Mouse (Mus musculus) hindbrain, postnatal 0 days (tissue): Measurements from ENCODE around the gene Vmn1r235. TPM values are rescaled to one million over a fixed set of nuclear protein-coding genes. Genes with fewer than 3 reads are reported as not detected.
A peak's percentile ranks its signal among the peaks of the same experiment; 100 is the strongest.
"Not testable (repeated sequence)": the region's sequence is repeated elsewhere in the genome, so short reads cannot be mapped to it uniquely, and the experiment has no call there.

ENCODE experiments used
- ATAC-seq: fragments of 200-750 bp; cut with Nextera tagmentation; 2 replicates; pipeline ENCODE4 v1.8.0; 2017; ENCODE audit warnings: mild to moderate bottlenecking, moderate TSS enrichment, moderate library complexity
- DNase-seq: peaks from one replicate; pipeline ENCODE4 v3.0.0-alpha.2; 2015; ENCODE audit warnings: low spot score
- H3K27ac ChIP-seq: fragments of 300-500 bp; sonication (generic); 2 replicates; pipeline ENCODE4 v1.5.1; 2014; ENCODE audit warnings: mild to moderate bottlenecking
- H3K27me3 ChIP-seq: fragments of 300-500 bp; sonication (generic); 2 replicates; pipeline ENCODE4 v1.6.1; 2014; ENCODE audit warnings: low read length, mixed read lengths; ENCODE audit not compliant: insufficient read depth
- H3K36me3 ChIP-seq: fragments of 300-500 bp; sonication (generic); 2 replicates; pipeline ENCODE4 v1.6.1; 2014; ENCODE audit warnings: low read length, mixed read lengths; ENCODE audit not compliant: insufficient read depth
- H3K4me1 ChIP-seq: fragments of 300-500 bp; sonication (generic); 2 replicates; pipeline ENCODE4 v1.6.1; 2014; ENCODE audit warnings: antibody characterized with exemption, low read length, mixed read lengths; ENCODE audit not compliant: insufficient read depth
- H3K4me2 ChIP-seq: fragments of 300-500 bp; sonication (generic); 2 replicates; pipeline ENCODE4 v1.6.1; 2014; ENCODE audit warnings: low read depth, mild to moderate bottlenecking, low read length, moderate library complexity, mixed read lengths
- H3K4me3 ChIP-seq: fragments of 300-500 bp; sonication (generic); 2 replicates; pipeline ENCODE4 v1.5.1; 2014; ENCODE audit warnings: low read length
- H3K9ac ChIP-seq: fragments of 300-500 bp; sonication (generic); replicated peaks from 2 replicates; pipeline ENCODE4 v1.6.1; 2014; ENCODE audit warnings: mild to moderate bottlenecking, low read length, moderate library complexity, mixed read lengths
- H3K9me3 ChIP-seq: fragments of 300-500 bp; sonication (generic); 2 replicates; pipeline ENCODE4 v1.6.1; 2016; ENCODE audit warnings: low read length, mixed read lengths
- CTCF ChIP-seq: IDR thresholded peaks from 2 replicates; pipeline ENCODE4 v1.5.1; 2016; ENCODE audit warnings: antibody characterized with exemption, control low read depth, low read depth
- WGBS: fragments of 180-500 bp; shearing (Covaris S2); extraction: QIAGEN DNeasy Blood & Tissue Kit; methylation state at CpG from one replicate; pipeline ENCODE4 v1.1.7; 2014; 5-methylcytosine and 5-hydroxymethylcytosine counted together
- polyA plus RNA-seq: library from polyadenylated mRNA; unstranded; fragments of >200 nt; fragmentation: Nextera tagmentation; extraction: Ambion mirVana; gene quantifications from 2 replicates; pipeline ENCODE4 v1.2.1, GENCODE M21; 2015
- total RNA-seq: library from RNA; depleted of rRNA; stranded (reverse); fragments of >200 nt; gene quantifications from 2 replicates; pipeline ENCODE4 v1.2.3, GENCODE M21; 2014; rRNA removed

Gene Vmn1r235
- total RNA-seq (not detected in 2 replicates), polyA plus RNA-seq (not detected in 2 replicates)

DNA sequence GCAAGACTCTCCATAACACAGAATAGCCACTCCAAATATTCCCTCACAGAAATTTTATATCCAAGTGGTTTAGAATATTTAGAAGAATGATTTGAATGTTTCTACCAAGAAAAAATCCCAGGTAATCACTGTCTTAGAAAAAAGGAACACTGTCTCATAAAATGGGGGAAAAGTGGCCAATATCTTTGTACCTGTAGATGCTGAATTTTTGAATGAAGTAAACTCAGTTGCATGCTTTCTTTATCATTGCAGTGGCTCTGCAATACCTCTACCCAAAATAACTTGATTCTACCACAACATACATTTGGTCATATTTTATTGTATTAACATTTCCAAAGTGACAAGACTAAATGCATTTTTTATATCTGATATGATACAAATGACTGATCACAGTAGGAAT is at the start of gene Vmn1r235:
Vmn1r235 (plus strand) TSS at position 301 of the 400 bp plus-strand sequence.
- H3K4me3 ChIP-seq: no peak within 1 kb of the TSS
- no peaks in the 10 kb centered on the region for H3K9me3 ChIP-seq
- H3K4me1 ChIP-seq: no peaks in the 10 kb centered on the region
- no peak within 1 kb of the TSS for H3K4me2 ChIP-seq
- ATAC-seq (no peak), DNase-seq (no peak)
- no peaks in the 10 kb centered on the region for H3K27me3 ChIP-seq
- no peak within 1 kb of the TSS for H3K9ac ChIP-seq
- H3K27ac ChIP-seq: no peak within 1 kb of the TSS
- no peaks in the 10 kb centered on the region for H3K36me3 ChIP-seq
- TF ChIP-seq CTCF: no peak

DNA sequence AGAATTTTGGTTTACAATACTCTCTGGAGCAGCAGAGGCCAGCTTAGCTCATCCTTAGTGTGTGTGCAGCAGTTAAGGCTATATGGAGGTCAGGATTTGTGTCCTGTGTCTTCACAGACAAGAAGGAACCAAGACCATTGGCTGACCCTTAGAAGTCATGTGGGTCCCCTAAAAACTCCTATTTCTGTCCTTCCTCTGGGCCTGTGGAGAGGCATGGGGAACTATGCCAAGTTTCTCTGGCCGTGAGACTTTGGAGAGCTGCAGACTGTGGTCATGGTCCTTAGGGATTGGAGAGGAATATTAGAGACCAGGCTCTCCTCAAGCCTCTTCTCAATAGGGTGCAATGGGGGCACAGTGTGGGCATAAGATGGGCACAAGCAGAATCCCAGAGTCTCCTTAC is 45.1 kb upstream of the Vmn1r235 start:
- not testable (repeated sequence) for H3K4me3 ChIP-seq, H3K9me3 ChIP-seq, H3K27me3 ChIP-seq, H3K4me2 ChIP-seq, H3K27ac ChIP-seq, H3K4me1 ChIP-seq, ATAC-seq, H3K36me3 ChIP-seq, H3K9ac ChIP-seq, DNase-seq
- 95% methylated on average over 1 of the region's 1 CpGs for WGBS

DNA sequence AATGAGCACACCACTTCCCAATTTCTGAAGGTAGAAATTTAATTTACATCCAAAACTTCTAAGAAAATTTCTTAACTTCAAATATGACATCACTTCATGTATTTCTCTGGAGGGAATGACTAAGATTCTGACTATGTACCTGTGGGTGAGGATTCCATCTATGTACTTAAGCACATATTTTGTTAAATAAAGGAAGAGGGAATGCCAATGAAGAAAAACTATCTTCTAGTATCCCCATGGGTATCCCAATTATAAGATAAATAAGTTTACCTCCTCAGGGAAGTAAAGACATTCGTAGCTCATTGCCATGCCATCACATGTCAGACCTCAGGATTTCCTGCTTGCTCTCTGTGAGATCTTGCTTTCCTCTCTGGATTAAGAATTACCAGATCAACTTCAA is 30.4 kb upstream of the Vmn1r235 start, which contains the start of gene Vmn1r234:
Vmn1r234 (plus strand) TSS at position 301 of the 400 bp plus-strand sequence.
- no peak for TF ChIP-seq CTCF
- no peaks in the 10 kb centered on the region for H3K4me1 ChIP-seq
- WGBS: 72% methylated on average over 1 of the region's 1 CpGs

DNA sequence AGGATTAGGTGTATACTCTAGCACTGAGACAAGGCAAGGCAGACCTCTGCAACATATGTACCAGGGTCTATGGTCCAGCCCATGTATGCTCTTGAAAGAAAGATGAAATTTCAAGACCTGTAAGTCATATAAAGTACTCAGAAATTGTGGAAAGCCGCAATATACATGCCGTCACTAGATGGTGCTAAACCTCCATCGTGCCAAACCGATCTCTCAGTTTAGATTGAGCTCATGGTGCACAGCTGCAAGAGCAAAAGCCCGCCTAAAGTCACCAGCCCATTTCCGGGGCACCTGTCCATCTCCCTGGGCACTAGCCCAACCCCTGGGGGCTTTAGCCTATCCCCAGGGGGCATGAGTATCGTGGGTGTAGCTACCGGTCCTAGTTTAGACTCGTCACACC is 24.6 kb upstream of the Vmn1r235 start:
- Histone ChIP-seq H3K4me1 (no peaks in the 10 kb centered on the region), H3K4me2 (no peak overlapping the region), H3K36me3 (no peaks in the 10 kb centered on the region), H3K27ac (no peak overlapping the region), H3K27me3 (no peaks in the 10 kb centered on the region), H3K9ac (no peak overlapping the region), H3K9me3 (no peaks in the 10 kb centered on the region), H3K4me3 (no peak overlapping the region)
- peak; percentile 27; the same call in 1 of the 2 replicates for ATAC-seq
- WGBS: 28% methylated on average over 9 of the region's 9 CpGs
- peak; percentile 70 for TF ChIP-seq CTCF
- peak; percentile 58 for DNase-seq

More for the DNA sequence above, 30.4 kb upstream of the Vmn1r235 start, which contains the start of gene Vmn1r234:
- no peaks in the 10 kb centered on the region for H3K9me3 ChIP-seq
- H3K4me3 ChIP-seq: no peak within 1 kb of the TSS
- no peak within 1 kb of the TSS for H3K4me2 ChIP-seq
- H3K27ac ChIP-seq: no peak within 1 kb of the TSS
- H3K36me3 ChIP-seq: no peaks in the 10 kb centered on the region
- H3K9ac ChIP-seq: no peak within 1 kb of the TSS
- no peak for DNase-seq
- no peaks in the 10 kb centered on the region for H3K27me3 ChIP-seq
- no peak for ATAC-seq

DNA sequence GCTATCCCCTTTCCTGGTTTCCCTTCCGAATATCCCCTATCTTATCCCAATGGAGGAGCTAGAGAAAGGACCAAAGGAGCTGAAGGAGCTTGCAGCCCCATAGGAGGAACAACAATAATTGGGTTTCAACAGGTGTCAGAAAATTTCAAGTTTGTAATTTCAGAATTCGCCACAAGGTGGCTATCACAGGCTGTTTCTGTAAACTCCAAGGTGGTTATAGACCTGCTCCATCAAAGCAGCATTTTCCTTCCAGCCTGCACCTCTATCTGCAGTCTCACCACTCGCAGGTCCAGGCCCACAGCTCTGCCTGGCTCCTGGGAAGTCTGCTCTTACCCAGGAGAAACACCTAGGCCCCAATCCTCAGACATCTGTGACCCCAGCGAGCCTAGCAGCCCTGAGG is 15.9 kb downstream of the Vmn1r235 start:
- peak; percentile 74 for DNase-seq
- Histone ChIP-seq H3K36me3 (no peaks in the 10 kb centered on the region), H3K27ac (no peak overlapping the region), H3K27me3 (no peaks in the 10 kb centered on the region), H3K4me2 (no peak overlapping the region), H3K9me3 (no peaks in the 10 kb centered on the region), H3K9ac (no peak overlapping the region), H3K4me1 (no peaks in the 10 kb centered on the region), H3K4me3 (no peak overlapping the region)
- WGBS: 12% methylated on average over 4 of the region's 4 CpGs
- ATAC-seq: peak; percentile 59; the same call in 1 of the 2 replicates
- TF ChIP-seq CTCF: peak; percentile 71

DNA sequence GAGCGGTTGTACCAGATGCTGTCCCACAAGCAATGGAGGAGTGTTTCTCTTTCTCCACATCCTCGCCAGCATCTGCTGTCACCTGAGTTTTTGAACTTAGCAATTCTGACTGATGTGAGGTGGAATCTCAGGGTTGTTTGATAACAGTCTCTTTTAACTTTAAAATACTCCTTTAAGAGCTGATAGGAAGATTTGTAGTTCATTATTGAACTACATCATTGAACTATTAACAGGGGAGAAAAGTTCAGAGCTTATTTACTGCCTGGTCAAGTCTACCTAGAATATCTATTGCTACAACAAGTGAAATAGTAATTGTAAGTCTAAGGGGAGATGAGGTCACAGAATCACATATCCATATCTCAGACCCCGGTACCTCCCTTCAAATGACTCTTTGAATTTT is 26.4 kb downstream of the Vmn1r235 start, which contains the start of gene Vmn1r236:
Vmn1r236 (plus strand) TSS at position 301 of the 400 bp plus-strand sequence.
- Histone ChIP-seq H3K27ac (no peak within 1 kb of the TSS), H3K27me3 (no peaks in the 10 kb centered on the region), H3K4me3 (no peak within 1 kb of the TSS), H3K36me3 (no peaks in the 10 kb centered on the region), H3K9me3 (no peaks in the 10 kb centered on the region), H3K4me1 (no peaks in the 10 kb centered on the region), H3K4me2 (no peak within 1 kb of the TSS), H3K9ac (no peak within 1 kb of the TSS)
- no peak for ATAC-seq
- DNase-seq: no peak
- TF ChIP-seq CTCF: no peak
- WGBS: 78% methylated on average over 3 of the region's 3 CpGs

DNA sequence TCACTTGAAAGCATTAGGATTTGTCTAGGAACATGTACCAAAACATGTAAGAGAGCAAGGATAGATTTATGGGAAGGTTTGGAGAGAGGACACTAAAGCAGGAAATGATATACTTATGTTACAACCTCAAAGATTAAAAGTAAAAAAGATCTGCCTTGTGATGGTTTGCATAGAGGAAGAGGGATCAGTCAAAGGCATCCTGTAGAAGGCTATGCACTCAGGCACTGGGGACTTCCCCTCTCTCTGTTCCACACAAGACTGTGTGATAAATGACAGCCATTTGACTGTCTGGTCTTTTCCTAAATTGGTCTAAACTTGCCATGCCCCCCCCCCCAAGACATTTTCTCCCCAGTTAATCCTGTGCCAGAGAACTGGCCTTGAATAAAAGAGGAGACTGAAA is 28.2 kb downstream of the Vmn1r235 start:
- H3K9me3 ChIP-seq: no peaks in the 10 kb centered on the region
- no peak for TF ChIP-seq CTCF

More for the DNA sequence above, 28.2 kb downstream of the Vmn1r235 start:
- Histone ChIP-seq H3K27ac (no peak overlapping the region), H3K4me2 (no peak overlapping the region), H3K4me1 (no peaks in the 10 kb centered on the region), H3K36me3 (no peaks in the 10 kb centered on the region), H3K9ac (no peak overlapping the region), H3K4me3 (no peak overlapping the region), H3K27me3 (no peaks in the 10 kb centered on the region)
- DNase-seq: no peak
- no peak for ATAC-seq
